Mouse (Mus musculus) intestine, embryonic 14.5 days (tissue): ENCODE results near the gene Zfp385b. TPM values are rescaled to one million over a fixed set of nuclear protein-coding genes. Genes with fewer than 3 reads are reported as not detected.

Experiments
- polyA plus RNA-seq: library from polyadenylated mRNA; unstranded; fragments of >200 nt; fragmentation: Nextera tagmentation; extraction: Ambion mirVana; gene quantifications from 2 replicates; pipeline ENCODE4 v1.2.1, GENCODE M21; 2014

Gene Zfp385b
- polyA plus RNA-seq, 1 experiment from 2014 or later = 7.9 TPM

Other genes with a start within 250 kb of the Zfp385b start
- 33.2 and 35.1 TPM in 2 replicates for gene Cwc22, start 126.7 kb upstream of the Zfp385b start, polyA plus RNA-seq